Mouse (Mus musculus) ES-E14 (cell line): ENCODE measurements at regions not wholly inside any gene's neighbourhood (a gene's known extent, or its start where the extent isn't known, plus 50 kb on each side); places are given as distances from the start of the nearest gene placed in this dataset.

Experiments used
- DNase-seq: peaks from one replicate; pipeline ENCODE4 v3.0.0-alpha.2; 2013; ENCODE audit warnings: low read depth, low spot score
- H3K27ac ChIP-seq: 2 replicates; pipeline ENCODE4 v1.5.1; 2012; ENCODE audit warnings: low read depth, mild to moderate bottlenecking, low read length, moderate library complexity, mixed read lengths; ENCODE audit not compliant: poor library complexity, insufficient read depth, severe bottlenecking
- H3K36me3 ChIP-seq: 2 replicates; pipeline ENCODE4 v1.6.1; 2012; ENCODE audit warnings: mild to moderate bottlenecking, low read length, moderate library complexity, mixed read lengths; ENCODE audit not compliant: control insufficient read depth, poor library complexity, insufficient read depth, severe bottlenecking
- H3K4me1 ChIP-seq, 2 experiments: fragments of 150-350 bp in 1 of 2; sonication (generic) in 1 of 2; 2 replicates each; pipeline ENCODE4 v1.6.1; 2012; ENCODE audit warnings: low read length in 2 of 2, mild to moderate bottlenecking in 1 of 2, mixed read lengths in 1 of 2; ENCODE audit not compliant: control insufficient read depth in 2 of 2, insufficient read depth in 2 of 2, poor library complexity in 1 of 2
- H3K4me3 ChIP-seq, 2 experiments: fragments of 150-350 bp in 1 of 2; sonication (generic) in 1 of 2; 2 replicates each; pipeline ENCODE4 v1.5.1; 2012; ENCODE audit warnings: low read length in 2 of 2, low read depth in 1 of 2, mild to moderate bottlenecking in 1 of 2, mixed read lengths in 1 of 2; ENCODE audit not compliant: insufficient read depth in 1 of 2, poor library complexity in 1 of 2, severe bottlenecking in 1 of 2
- H3K9ac ChIP-seq: 2 replicates; pipeline ENCODE4 v1.6.1; 2012; ENCODE audit warnings: low read depth, mild to moderate bottlenecking, low read length, mixed read lengths; ENCODE audit not compliant: poor library complexity, insufficient read depth, severe bottlenecking
- H3K9me3 ChIP-seq: fragments of 150-350 bp; sonication (generic); 2 replicates; pipeline ENCODE4 v1.6.1; 2012; ENCODE audit warnings: low read depth, mild to moderate bottlenecking, low read length; ENCODE audit not compliant: control insufficient read depth, insufficient read depth
- CHD2 ChIP-seq: IDR thresholded peaks from 2 replicates; pipeline ENCODE4 v1.6.1; 2014; ENCODE audit warnings: mild to moderate bottlenecking, low read depth, low read length, inconsistent platforms
- HCFC1 ChIP-seq: IDR thresholded peaks from 2 replicates; pipeline ENCODE4 v1.6.1; 2012; ENCODE audit warnings: low read length, inconsistent platforms, borderline replicate concordance; ENCODE audit not compliant: insufficient read depth
- MAFK ChIP-seq: IDR thresholded peaks from 2 replicates; pipeline ENCODE4 v1.6.1; 2014; ENCODE audit warnings: mild to moderate bottlenecking, low read depth, low read length, inconsistent platforms; ENCODE audit not compliant: insufficient read depth
- ZC3H11A ChIP-seq: IDR thresholded peaks from 2 replicates; pipeline ENCODE4 v1.6.1; 2012; ENCODE audit warnings: low read depth, mild to moderate bottlenecking, inconsistent platforms, low read length, borderline replicate concordance
- ZNF384 ChIP-seq: IDR thresholded peaks from 2 replicates; pipeline ENCODE4 v1.6.1; 2012; ENCODE audit warnings: low read depth, low read length, inconsistent platforms
- in situ Hi-C, 2 experiments: fragments of 600-800 bp; cut with MboI; formaldehyde crosslinking; loops; one replicate each; pipeline ENCODE4 v1.15.1; 2025; ENCODE audit warnings: low sequenced_read_pairs in 2 of 2, inconsistent platforms in 1 of 2; ENCODE audit not compliant: unreplicated experiment in 2 of 2

DNA sequence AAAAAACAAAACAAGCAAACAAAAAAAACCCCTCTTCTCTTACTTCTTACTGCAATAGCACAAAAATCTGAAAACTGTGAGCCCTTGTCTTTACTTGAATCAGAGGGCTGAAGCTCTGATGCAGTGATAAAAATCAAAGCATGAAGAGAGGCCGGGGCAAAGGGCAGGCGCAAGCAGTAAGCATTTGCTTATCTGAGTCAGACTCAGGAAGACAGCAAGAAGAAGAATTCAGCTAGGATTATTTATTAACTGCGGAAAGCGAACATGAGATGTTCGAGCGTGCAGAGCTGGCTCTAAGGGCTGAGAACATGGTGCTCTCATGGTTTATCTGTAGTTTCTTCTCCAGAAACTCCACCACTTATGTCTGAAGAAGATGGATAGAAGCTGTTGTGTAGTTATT lies 163.4 kb upstream of the Sgcd start:
- in situ Hi-C loops: no loop called here
- DNase-seq: no peak
- no peak for TF ChIP-seq ZNF384

DNA sequence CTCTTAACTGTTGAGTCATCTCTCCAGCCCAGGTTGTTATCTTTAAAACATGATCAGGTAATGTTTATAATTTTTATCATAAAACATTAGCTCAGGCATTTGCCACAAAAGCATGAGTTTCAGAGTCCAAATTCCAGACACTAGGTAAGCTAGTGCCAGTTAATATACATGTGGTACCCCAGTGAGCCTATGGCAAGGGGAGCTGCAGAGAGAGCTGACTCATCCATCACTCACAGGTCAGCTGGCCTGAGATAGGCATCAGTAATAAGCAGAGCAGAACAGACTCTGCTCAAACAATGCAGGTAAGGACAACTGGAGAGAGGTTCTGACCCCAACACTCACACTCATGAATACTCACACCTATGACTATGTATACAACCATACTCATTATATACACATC lies 144.6 kb upstream of the Sgcd start:
- TF ChIP-seq ZC3H11A: no peak
- no peak for TF ChIP-seq CHD2
- no peak for TF ChIP-seq ZNF384
- no peak for TF ChIP-seq MAFK
- no peak for TF ChIP-seq HCFC1
- Histone ChIP-seq H3K4me1 (no peaks in the 10 kb centered on the region), H3K27ac (no peak overlapping the region), H3K9me3 (no peaks in the 10 kb centered on the region), H3K4me3 (no peak overlapping the region), H3K9ac (no peak overlapping the region), H3K36me3 (no peaks in the 10 kb centered on the region)
- in situ Hi-C loops: no loop called here
- DNase-seq: no peak

More for the DNA sequence above, 163.4 kb upstream of the Sgcd start:
- Histone ChIP-seq H3K36me3 (no peaks in the 10 kb centered on the region), H3K27ac (no peak overlapping the region), H3K4me1 (no peaks in the 10 kb centered on the region), H3K9ac (no peak overlapping the region), H3K4me3 (no peak overlapping the region), H3K9me3 (no peaks in the 10 kb centered on the region)

DNA sequence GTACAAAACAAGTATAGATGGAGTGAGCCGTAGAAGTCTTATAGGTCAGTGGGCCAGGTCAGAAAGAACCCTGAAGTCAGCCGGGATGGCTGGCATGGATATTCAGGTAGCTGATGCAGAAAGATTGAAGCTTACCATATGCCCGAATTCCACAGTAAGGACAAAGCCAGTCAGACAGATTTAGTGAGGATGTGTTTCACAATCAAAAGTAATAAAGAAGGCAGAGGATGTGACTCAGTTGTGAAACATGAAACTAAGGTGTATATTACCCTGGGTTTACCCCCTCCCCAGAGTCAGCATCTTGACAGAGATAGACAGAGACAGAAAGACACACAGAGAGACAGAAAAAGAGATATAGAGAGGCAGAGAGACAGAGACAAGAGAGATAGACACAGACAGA lies 109.3 kb upstream of the Sgcd start:
- in situ Hi-C loops: no loop called here
- Histone ChIP-seq H3K4me1 (no peaks in the 10 kb centered on the region), H3K36me3 (no peaks in the 10 kb centered on the region), H3K9me3 (no peaks in the 10 kb centered on the region), H3K27ac (no peak overlapping the region), H3K9ac (no peak overlapping the region), H3K4me3 (no peak overlapping the region)
- no peak for TF ChIP-seq ZNF384
- TF ChIP-seq HCFC1: no peak
- no peak for TF ChIP-seq CHD2
- TF ChIP-seq ZC3H11A: no peak
- no peak for TF ChIP-seq MAFK
- no peak for DNase-seq

DNA sequence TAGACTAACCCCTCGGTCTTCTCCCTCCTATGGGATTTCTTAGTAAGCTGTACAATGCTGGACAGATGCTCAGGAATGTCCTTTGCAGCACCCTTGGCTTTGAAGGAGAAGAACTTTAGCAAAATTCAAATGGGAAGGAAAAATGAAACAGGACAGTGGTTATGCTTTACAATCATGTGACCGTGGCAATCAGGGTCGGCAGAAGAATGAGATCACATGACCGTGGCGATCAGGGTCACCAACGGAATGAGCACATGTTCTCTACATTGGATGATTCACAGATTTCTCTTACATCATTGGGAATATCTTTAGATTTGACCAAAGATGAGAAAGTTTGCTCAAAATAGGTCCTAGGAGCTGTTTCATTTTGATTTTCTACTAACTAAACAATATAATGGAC lies 108.7 kb upstream of the Sgcd start:
- Histone ChIP-seq H3K4me3 (no peak overlapping the region), H3K9me3 (no peaks in the 10 kb centered on the region), H3K36me3 (no peaks in the 10 kb centered on the region), H3K4me1 (no peaks in the 10 kb centered on the region), H3K27ac (no peak overlapping the region), H3K9ac (no peak overlapping the region)
- no peak for TF ChIP-seq MAFK
- TF ChIP-seq ZNF384: no peak
- no peak for TF ChIP-seq CHD2
- TF ChIP-seq HCFC1: no peak
- no peak for TF ChIP-seq ZC3H11A
- no peak for DNase-seq
- in situ Hi-C loops: no loop called here

DNA sequence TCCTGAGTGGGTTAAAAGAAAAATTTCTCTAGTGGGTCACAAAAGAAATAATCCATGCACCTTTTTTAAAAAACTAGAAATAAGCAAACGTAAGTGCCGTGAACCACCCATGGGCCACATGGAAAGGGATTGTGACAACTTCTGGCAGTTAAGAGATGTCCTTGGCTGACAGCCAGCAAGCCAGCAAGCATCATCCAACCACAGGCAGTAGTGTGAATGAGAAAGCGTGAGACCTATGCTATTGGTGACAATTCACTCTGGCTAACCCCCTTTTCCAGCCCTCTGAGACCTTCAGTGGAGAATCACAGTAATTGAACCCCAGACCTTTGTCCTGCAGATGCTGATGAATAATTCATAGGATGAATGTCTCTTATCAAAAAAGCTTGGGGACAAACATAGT lies 78.3 kb upstream of the Sgcd start:
- no peak overlapping the region for H3K27ac ChIP-seq
- no peaks in the 10 kb centered on the region for H3K9me3 ChIP-seq
- H3K4me3 ChIP-seq: no peak overlapping the region
- no peaks in the 10 kb centered on the region for H3K4me1 ChIP-seq
- no peak for TF ChIP-seq ZNF384
- no peak for TF ChIP-seq MAFK
- no peak for TF ChIP-seq HCFC1
- TF ChIP-seq ZC3H11A: no peak
- no peak for TF ChIP-seq CHD2
- no peaks in the 10 kb centered on the region for H3K36me3 ChIP-seq
- no peak for DNase-seq
- in situ Hi-C loops: no loop called here
- no peak overlapping the region for H3K9ac ChIP-seq
